Mouse (Mus musculus): ENCODE data around the gene Togaram2. TPM values are rescaled to one million over a fixed set of nuclear protein-coding genes. Genes with fewer than 3 reads are reported as not detected.

Togaram2 gene
- polyA plus RNA-seq, 1 experiment, result 0.51 TPM

DNA sequence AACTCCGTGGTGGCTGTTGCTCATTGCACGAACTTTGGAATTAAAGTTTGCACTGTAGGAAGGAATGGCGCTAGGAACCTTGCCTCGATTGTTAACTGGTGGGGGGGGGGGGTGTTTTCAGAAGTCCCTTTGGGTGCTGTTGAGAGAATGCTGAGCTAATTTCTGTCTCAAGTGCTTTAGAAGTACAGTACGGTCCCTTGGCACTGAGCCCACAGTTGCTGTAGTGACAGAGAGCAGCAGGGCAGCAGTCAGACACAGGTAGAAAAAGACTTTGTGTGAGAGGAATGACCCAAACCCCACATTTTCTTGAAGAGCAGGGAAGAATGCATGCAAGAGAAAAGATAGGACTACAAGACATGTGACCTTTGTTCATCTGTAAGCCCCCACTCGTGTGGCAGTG is 39.2 kb downstream of the Togaram2 start:
- Histone ChIP-seq H3K27ac (ENCODE audit: control insufficient read depth, insufficient read depth, low read length) (no peak overlapping the region), H3K27me3 (ENCODE audit: control insufficient read depth, insufficient read depth, low read length) (no peaks in the 10 kb centered on the region), H3K36me3 (ENCODE audit: control insufficient read depth, insufficient read depth, low read length) (no peaks in the 10 kb centered on the region), H3K4me1 (replicated peaks; ENCODE audit: control insufficient read depth, insufficient read depth, low read length) (no peaks in the 10 kb centered on the region), H3K4me3 (ENCODE audit: control insufficient read depth, insufficient read depth, low read length) (no peak overlapping the region)
- no peak for DNase-seq
- WGBS, result 82% methylated on average over 6 of the region's 6 CpGs
- TF ChIP-seq CTCF (IDR thresholded peaks at IDR 0.05; ENCODE audit: borderline replicate concordance, control insufficient read depth, extremely low read depth, insufficient read depth, low read length, poor library complexity) (no peak), POLR2A (IDR thresholded peaks at IDR 0.05; ENCODE audit: control insufficient read depth, extremely low read depth, insufficient read depth, low read length, poor library complexity) (no peak)

DNA sequence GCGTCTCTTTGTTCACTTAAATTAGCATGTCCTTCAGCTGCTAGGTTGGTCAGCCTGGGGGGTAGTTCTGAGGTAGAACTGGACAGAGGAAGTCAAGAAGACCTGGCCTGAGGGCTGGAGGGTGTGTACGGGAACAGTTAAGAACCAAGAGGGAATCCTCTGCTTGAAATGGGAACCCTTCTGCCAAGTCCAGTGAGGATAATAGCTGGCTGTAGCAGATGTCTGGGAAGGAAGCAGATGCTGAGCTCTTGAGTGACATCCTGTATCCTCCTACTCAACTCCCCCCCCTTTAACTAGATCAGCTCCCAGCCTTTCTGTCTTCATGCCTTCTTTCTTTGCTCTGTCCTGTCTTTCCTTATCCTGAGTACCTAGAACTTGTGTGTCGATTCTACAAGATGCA is 42.0 kb downstream of the Togaram2 start:
- H3K27me3 ChIP-seq (ENCODE audit: control insufficient read depth, insufficient read depth, low read length), result no peaks in the 10 kb centered on the region
- no peak for TF ChIP-seq POLR2A (IDR thresholded peaks at IDR 0.05; ENCODE audit: control insufficient read depth, extremely low read depth, insufficient read depth, low read length, poor library complexity)
- TF ChIP-seq CTCF (IDR thresholded peaks at IDR 0.05; ENCODE audit: borderline replicate concordance, control insufficient read depth, extremely low read depth, insufficient read depth, low read length, poor library complexity), result no peak
- no peaks in the 10 kb centered on the region for H3K36me3 ChIP-seq (ENCODE audit: control insufficient read depth, insufficient read depth, low read length)
- H3K4me3 ChIP-seq (ENCODE audit: control insufficient read depth, insufficient read depth, low read length), result no peak overlapping the region
- H3K4me1 ChIP-seq (replicated peaks; ENCODE audit: control insufficient read depth, insufficient read depth, low read length), result no peaks in the 10 kb centered on the region
- DNase-seq, result no peak
- H3K27ac ChIP-seq (ENCODE audit: control insufficient read depth, insufficient read depth, low read length), result no peak overlapping the region
- WGBS, result 93% methylated on average over 3 of the region's 3 CpGs

DNA sequence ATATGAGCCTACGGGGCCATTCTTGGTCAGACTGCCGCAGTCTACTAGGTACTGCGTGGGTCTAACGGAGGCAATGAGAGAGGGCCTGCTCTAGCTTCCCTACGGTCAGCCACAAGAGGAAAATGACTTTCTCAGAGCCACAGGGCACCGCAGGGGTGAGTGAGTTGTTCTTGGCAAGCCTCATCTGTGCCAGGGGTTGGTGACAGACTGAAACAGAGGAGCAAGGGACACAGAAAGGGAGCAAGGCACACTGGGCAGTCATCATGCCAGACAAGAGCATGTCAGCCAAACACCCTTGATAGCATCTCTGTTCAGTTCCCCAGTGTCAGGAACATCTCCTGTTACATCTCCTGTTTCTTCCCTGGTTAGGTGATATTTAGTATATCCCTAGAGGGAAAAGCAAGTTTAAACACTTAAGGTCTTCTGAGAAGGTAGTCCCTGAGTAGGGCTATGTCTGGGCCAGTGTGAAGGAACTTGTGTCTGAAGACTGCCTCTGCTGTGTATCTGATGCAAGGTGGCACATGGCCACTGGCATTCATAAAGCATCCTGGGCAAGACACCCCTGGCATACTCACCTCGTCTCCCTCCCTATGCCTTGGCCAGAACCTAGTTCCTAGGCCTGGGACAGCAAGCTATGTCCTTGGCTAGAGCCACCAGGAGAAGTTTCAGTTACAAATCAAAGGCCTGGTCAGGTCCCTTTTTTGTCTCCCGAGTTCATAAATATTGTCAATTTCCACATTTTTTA is 45.0 kb downstream of the Togaram2 start:
- no peaks in the 10 kb centered on the region for H3K27me3 ChIP-seq (ENCODE audit: control insufficient read depth, insufficient read depth, low read length)
- no peaks in the 10 kb centered on the region for H3K4me1 ChIP-seq (replicated peaks; ENCODE audit: control insufficient read depth, insufficient read depth, low read length)
- no peak for DNase-seq
- no peak for TF ChIP-seq CTCF (IDR thresholded peaks at IDR 0.05; ENCODE audit: borderline replicate concordance, control insufficient read depth, extremely low read depth, insufficient read depth, low read length, poor library complexity)
- no peak for TF ChIP-seq POLR2A (IDR thresholded peaks at IDR 0.05; ENCODE audit: control insufficient read depth, extremely low read depth, insufficient read depth, low read length, poor library complexity)
- no peaks in the 10 kb centered on the region for H3K36me3 ChIP-seq (ENCODE audit: control insufficient read depth, insufficient read depth, low read length)
- H3K4me3 ChIP-seq (ENCODE audit: control insufficient read depth, insufficient read depth, low read length), result no peak overlapping the region
- H3K27ac ChIP-seq (ENCODE audit: control insufficient read depth, insufficient read depth, low read length), result no peak overlapping the region
- WGBS, result 90% methylated on average over 8 of the region's 8 CpGs

DNA sequence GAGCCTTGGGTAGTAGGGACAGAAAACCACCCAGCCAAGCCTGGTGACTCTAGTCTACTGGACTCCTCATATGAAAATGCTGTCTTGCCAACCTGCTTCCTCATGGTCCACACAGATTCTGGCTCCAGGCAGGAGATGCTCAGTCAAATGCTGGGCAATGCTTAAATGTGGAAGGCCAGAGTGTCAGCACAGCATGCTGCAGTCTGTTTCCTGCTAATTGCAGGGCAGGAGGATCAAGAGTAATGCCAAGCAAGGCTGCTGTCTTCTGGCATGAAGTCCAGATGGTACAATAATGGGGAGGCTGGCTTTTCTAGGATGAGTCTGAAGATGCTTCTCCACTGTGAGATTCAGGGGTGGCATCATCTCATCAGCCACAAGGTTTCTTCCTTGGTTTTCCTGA is 47.4 kb downstream of the Togaram2 start:
- no peak overlapping the region for H3K4me3 ChIP-seq (ENCODE audit: control insufficient read depth, insufficient read depth, low read length)
- H3K4me1 ChIP-seq (replicated peaks; ENCODE audit: control insufficient read depth, insufficient read depth, low read length), result no peaks in the 10 kb centered on the region
- DNase-seq, result no peak
- H3K27ac ChIP-seq (ENCODE audit: control insufficient read depth, insufficient read depth, low read length), result no peak overlapping the region
- no peaks in the 10 kb centered on the region for H3K27me3 ChIP-seq (ENCODE audit: control insufficient read depth, insufficient read depth, low read length)
- H3K36me3 ChIP-seq (ENCODE audit: control insufficient read depth, insufficient read depth, low read length), result no peaks in the 10 kb centered on the region
- TF ChIP-seq POLR2A (IDR thresholded peaks at IDR 0.05; ENCODE audit: control insufficient read depth, extremely low read depth, insufficient read depth, low read length, poor library complexity) (no peak), CTCF (IDR thresholded peaks at IDR 0.05; ENCODE audit: borderline replicate concordance, control insufficient read depth, extremely low read depth, insufficient read depth, low read length, poor library complexity) (no peak)

DNA sequence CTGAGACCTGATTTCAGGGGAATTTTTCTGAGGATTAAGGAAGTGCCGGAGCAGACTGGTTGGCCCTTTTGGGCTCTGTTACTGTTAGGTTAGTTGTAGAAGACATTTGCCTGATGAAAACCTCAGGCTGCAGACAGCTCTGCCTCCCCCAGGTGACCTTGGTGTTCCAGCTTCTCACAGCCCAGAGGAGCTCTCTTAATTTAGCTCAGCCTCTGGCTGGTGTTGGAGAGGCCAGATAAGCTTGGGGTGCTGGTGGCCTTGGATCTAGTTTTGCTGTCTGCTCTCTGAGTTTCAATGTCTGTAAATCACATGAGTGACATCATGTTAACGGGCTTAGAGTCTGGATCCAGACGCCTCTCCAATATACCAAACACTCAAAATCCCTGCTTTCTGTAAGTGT is 48.0 kb downstream of the Togaram2 start:
- H3K4me1 ChIP-seq (replicated peaks; ENCODE audit: control insufficient read depth, insufficient read depth, low read length), result no peaks in the 10 kb centered on the region
- no peak for TF ChIP-seq CTCF (IDR thresholded peaks at IDR 0.05; ENCODE audit: borderline replicate concordance, control insufficient read depth, extremely low read depth, insufficient read depth, low read length, poor library complexity)
- no peak for TF ChIP-seq POLR2A (IDR thresholded peaks at IDR 0.05; ENCODE audit: control insufficient read depth, extremely low read depth, insufficient read depth, low read length, poor library complexity)
- no peaks in the 10 kb centered on the region for H3K27me3 ChIP-seq (ENCODE audit: control insufficient read depth, insufficient read depth, low read length)
- no peaks in the 10 kb centered on the region for H3K36me3 ChIP-seq (ENCODE audit: control insufficient read depth, insufficient read depth, low read length)
- no peak for DNase-seq
- H3K4me3 ChIP-seq (ENCODE audit: control insufficient read depth, insufficient read depth, low read length), result no peak overlapping the region
- WGBS, result 77% methylated on average over 3 of the region's 3 CpGs
- no peak overlapping the region for H3K27ac ChIP-seq (ENCODE audit: control insufficient read depth, insufficient read depth, low read length)

DNA sequence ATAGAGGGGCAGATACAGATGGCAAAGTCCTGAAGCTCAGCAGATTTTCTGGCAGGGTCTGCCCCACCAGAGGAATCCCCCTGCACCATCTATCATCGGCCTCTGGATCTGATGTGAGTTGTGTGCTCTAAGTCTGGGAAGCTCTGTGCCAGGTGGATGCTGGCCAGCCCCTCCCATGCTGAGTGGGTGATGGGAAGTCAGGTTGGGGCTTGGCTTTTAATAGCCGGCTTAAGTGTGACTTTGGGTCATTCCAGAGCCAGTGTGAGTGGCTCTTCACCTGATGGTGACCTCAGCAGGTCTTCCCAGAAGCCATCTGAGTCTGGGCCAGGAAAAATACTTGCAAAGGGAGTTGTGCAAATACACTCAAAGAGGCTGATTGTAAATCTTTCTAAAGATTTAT is 57.6 kb downstream of the Togaram2 start:
- 76% methylated on average over 2 of the region's 2 CpGs for WGBS
- Histone ChIP-seq H3K4me3 (ENCODE audit: control insufficient read depth, insufficient read depth, low read length) (no peak overlapping the region), H3K4me1 (replicated peaks; ENCODE audit: control insufficient read depth, insufficient read depth, low read length) (no peaks in the 10 kb centered on the region), H3K27ac (ENCODE audit: control insufficient read depth, insufficient read depth, low read length) (no peak overlapping the region), H3K36me3 (ENCODE audit: control insufficient read depth, insufficient read depth, low read length) (no peaks in the 10 kb centered on the region), H3K27me3 (ENCODE audit: control insufficient read depth, insufficient read depth, low read length) (no peaks in the 10 kb centered on the region)
- no peak for DNase-seq
- TF ChIP-seq CTCF (IDR thresholded peaks at IDR 0.05; ENCODE audit: borderline replicate concordance, control insufficient read depth, extremely low read depth, insufficient read depth, low read length, poor library complexity), result no peak
- no peak for TF ChIP-seq POLR2A (IDR thresholded peaks at IDR 0.05; ENCODE audit: control insufficient read depth, extremely low read depth, insufficient read depth, low read length, poor library complexity)

DNA sequence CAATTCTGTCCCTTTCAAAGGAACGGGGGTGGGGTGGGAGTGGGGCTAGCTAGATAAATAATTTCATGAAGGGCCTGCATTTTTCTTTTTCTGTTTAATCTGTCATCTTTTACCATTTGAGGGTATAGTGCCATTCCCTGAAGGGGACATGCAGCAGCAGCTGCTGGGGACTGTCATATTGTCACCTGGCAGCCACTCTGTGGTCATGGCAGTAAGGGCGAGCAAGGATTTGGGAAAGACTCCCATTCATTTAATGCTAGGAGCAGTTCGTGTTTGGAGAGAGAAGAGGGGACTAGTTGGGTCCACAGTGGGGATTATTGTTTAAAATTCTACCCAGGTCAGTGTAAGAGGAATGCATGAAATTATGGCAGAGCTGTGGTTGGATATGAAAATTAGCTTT is 63.4 kb downstream of the Togaram2 start:
- no peaks in the 10 kb centered on the region for H3K27me3 ChIP-seq (ENCODE audit: control insufficient read depth, insufficient read depth, low read length)
- no peak overlapping the region for H3K27ac ChIP-seq (ENCODE audit: control insufficient read depth, insufficient read depth, low read length)
- H3K4me3 ChIP-seq (ENCODE audit: control insufficient read depth, insufficient read depth, low read length), result no peak overlapping the region
- no peak for TF ChIP-seq POLR2A (IDR thresholded peaks at IDR 0.05; ENCODE audit: control insufficient read depth, extremely low read depth, insufficient read depth, low read length, poor library complexity)
- TF ChIP-seq CTCF (IDR thresholded peaks at IDR 0.05; ENCODE audit: borderline replicate concordance, control insufficient read depth, extremely low read depth, insufficient read depth, low read length, poor library complexity), result no peak
- no peaks in the 10 kb centered on the region for H3K36me3 ChIP-seq (ENCODE audit: control insufficient read depth, insufficient read depth, low read length)
- WGBS, result 75% methylated on average over 3 of the region's 3 CpGs
- DNase-seq, result no peak
- H3K4me1 ChIP-seq (replicated peaks; ENCODE audit: control insufficient read depth, insufficient read depth, low read length), result no peaks in the 10 kb centered on the region
